Mouse (Mus musculus) MEL (cell line): ENCODE data around the gene Olfr49. TPM values are rescaled to one million over a fixed set of nuclear protein-coding genes. Genes with fewer than 3 reads are reported as not detected.

ENCODE experiments used
- DNase-seq: peaks from one replicate; pipeline ENCODE4 v3.0.0; 2011; ENCODE audit warnings: low read depth, low spot score
- H3K27ac ChIP-seq: 2 replicates; pipeline ENCODE4 v1.5.1; 2012; ENCODE audit warnings: low read depth, mild to moderate bottlenecking, control low read depth, low read length, moderate library complexity; ENCODE audit not compliant: control insufficient read depth
- H3K27me3 ChIP-seq, 2 experiments: fragments of 150-350 bp in 1 of 2; sonication (generic) in 1 of 2; 2 replicates each; pipeline ENCODE4 v1.6.1; 2012; ENCODE audit warnings: low read length in 2 of 2, mild to moderate bottlenecking in 2 of 2, improper control_type of control experiment in 1 of 2, moderate library complexity in 1 of 2; ENCODE audit not compliant: insufficient read depth in 2 of 2, control insufficient read depth in 1 of 2
- H3K36me3 ChIP-seq, 2 experiments: 2 replicates each; pipeline ENCODE4 v1.6.1; 2012 to 2014; ENCODE audit warnings: low read length in 2 of 2, improper control_type of control experiment in 1 of 2, inconsistent platforms in 1 of 2, mild to moderate bottlenecking in 1 of 2; ENCODE audit not compliant: insufficient read depth in 2 of 2, control insufficient read depth in 1 of 2
- H3K4me1 ChIP-seq, 2 experiments: fragments of 150-350 bp in 1 of 2; sonication (generic) in 1 of 2; 2 replicates each; pipeline ENCODE4 v1.6.1; 2012; ENCODE audit warnings: low read length in 2 of 2, improper control_type of control experiment in 1 of 2, mild to moderate bottlenecking in 1 of 2; ENCODE audit not compliant: insufficient read depth in 2 of 2, control insufficient read depth in 1 of 2
- H3K4me3 ChIP-seq, 2 experiments: fragments of 150-350 bp in 1 of 2; sonication (generic) in 1 of 2; 2 replicates each; pipeline ENCODE4 v1.5.1; 2012; ENCODE audit warnings: low read depth in 2 of 2, low read length in 2 of 2, mild to moderate bottlenecking in 2 of 2, moderate library complexity in 2 of 2, control low read depth in 1 of 2, improper control_type of control experiment in 1 of 2; ENCODE audit not compliant: control insufficient read depth in 1 of 2, insufficient read depth in 1 of 2
- H3K79me2 ChIP-seq: 2 replicates; pipeline ENCODE4 v1.6.1; 2012; ENCODE audit warnings: mild to moderate bottlenecking, low read length, moderate library complexity; ENCODE audit not compliant: control insufficient read depth, poor library complexity, insufficient read depth
- H3K9ac ChIP-seq: 2 replicates; pipeline ENCODE4 v1.6.1; 2012; ENCODE audit warnings: low read depth, mild to moderate bottlenecking, control low read depth, low read length, moderate library complexity; ENCODE audit not compliant: control insufficient read depth, poor library complexity, severe bottlenecking
- H3K9me3 ChIP-seq: fragments of 150-350 bp; sonication (generic); replicated peaks from 2 replicates; pipeline ENCODE4 v1.6.1; 2012; ENCODE audit warnings: mild to moderate bottlenecking, low read length, improper control_type of control experiment, moderate library complexity; ENCODE audit not compliant: insufficient read depth
- CHD1 ChIP-seq: IDR thresholded peaks from 2 replicates; pipeline ENCODE4 v1.6.1; 2012; ENCODE audit warnings: low read depth, mild to moderate bottlenecking, inconsistent platforms, low read length, improper control_type of control experiment
- CTCF ChIP-seq, 3 experiments: IDR thresholded peaks in 2 of 3; conservative IDR thresholded peaks in 1 of 3; 2 replicates each; pipeline ENCODE4 v1.5.1; 2011 to 2012; ENCODE audit warnings: low read length in 3 of 3, low read depth in 2 of 3, mild to moderate bottlenecking in 2 of 3, improper control_type of control experiment in 1 of 3, inconsistent platforms in 1 of 3, mixed read lengths in 1 of 3, moderate library complexity in 1 of 3; ENCODE audit not compliant: control insufficient read depth in 1 of 3, insufficient read depth in 1 of 3, poor library complexity in 1 of 3, severe bottlenecking in 1 of 3
- E2F4 ChIP-seq: IDR thresholded peaks from 2 replicates; pipeline ENCODE4 v1.6.1; 2011; ENCODE audit warnings: low read depth, low read length, improper control_type of control experiment, borderline replicate concordance
- ELF1 ChIP-seq: IDR thresholded peaks from 2 replicates; pipeline ENCODE4 v1.6.1; 2014; ENCODE audit warnings: low read depth, mild to moderate bottlenecking, inconsistent platforms, low read length, improper control_type of control experiment, moderate library complexity
- ETS1 ChIP-seq: IDR thresholded peaks from 2 replicates; pipeline ENCODE4 v1.6.1; 2012; ENCODE audit warnings: low read depth, mild to moderate bottlenecking, inconsistent platforms, low read length, improper control_type of control experiment, moderate library complexity
- GABPA ChIP-seq: IDR thresholded peaks from 2 replicates; pipeline ENCODE4 v1.6.1; 2012; ENCODE audit warnings: low read depth, mild to moderate bottlenecking, inconsistent platforms, low read length, improper control_type of control experiment, moderate library complexity
- GATA1 ChIP-seq: IDR thresholded peaks from 2 replicates; pipeline ENCODE4 v1.6.1; 2011; ENCODE audit warnings: low read depth, low read length, improper control_type of control experiment
- HCFC1 ChIP-seq: IDR thresholded peaks from 2 replicates; pipeline ENCODE4 v1.6.1; 2012; ENCODE audit warnings: low read depth, mild to moderate bottlenecking, inconsistent platforms, low read length, improper control_type of control experiment, moderate library complexity
- JUND ChIP-seq: IDR thresholded peaks from 2 replicates; pipeline ENCODE4 v1.6.1; 2011; ENCODE audit warnings: low read depth, mild to moderate bottlenecking, improper control_type of control experiment, low read length
- MAFK ChIP-seq: IDR thresholded peaks from 2 replicates; pipeline ENCODE4 v1.6.1; 2011; ENCODE audit warnings: low read depth, mild to moderate bottlenecking, low read length, improper control_type of control experiment, borderline replicate concordance
- MEF2A ChIP-seq: IDR thresholded peaks from 2 replicates; pipeline ENCODE4 v1.6.1; 2014; ENCODE audit warnings: low read depth, mild to moderate bottlenecking, inconsistent platforms, low read length, improper control_type of control experiment; ENCODE audit not compliant: poor library complexity, insufficient replicate concordance, severe bottlenecking; ENCODE audit errors: extremely low read depth
- MXI1 ChIP-seq: IDR thresholded peaks from 2 replicates; pipeline ENCODE4 v1.6.1; 2011; ENCODE audit warnings: mild to moderate bottlenecking, low read depth, low read length, improper control_type of control experiment
- MYB ChIP-seq: IDR thresholded peaks from 2 replicates; pipeline ENCODE4 v1.6.1; 2011; ENCODE audit warnings: mild to moderate bottlenecking, low read depth, low read length, improper control_type of control experiment
- MYC ChIP-seq: IDR thresholded peaks from 2 replicates; pipeline ENCODE4 v1.6.1; 2011; ENCODE audit warnings: low read depth, mild to moderate bottlenecking, low read length, improper control_type of control experiment, moderate library complexity
- NRF1 ChIP-seq: IDR thresholded peaks from 2 replicates; pipeline ENCODE4 v1.6.1; 2014; ENCODE audit warnings: low read depth, mild to moderate bottlenecking, inconsistent platforms, low read length, improper control_type of control experiment, moderate library complexity; ENCODE audit not compliant: poor library complexity, insufficient read depth, severe bottlenecking
- POLR2AphosphoS2 ChIP-seq: IDR thresholded peaks from 2 replicates; pipeline ENCODE4 v1.6.1; 2011; ENCODE audit warnings: low read length, improper control_type of control experiment
- POLR2AphosphoS5 ChIP-seq: IDR thresholded peaks from 2 replicates; pipeline ENCODE4 v1.6.1; 2012; ENCODE audit warnings: low read depth, borderline replicate concordance, mild to moderate bottlenecking, inconsistent platforms, low read length, moderate library complexity, mixed read lengths
- RAD21 ChIP-seq: IDR thresholded peaks from 2 replicates; pipeline ENCODE4 v1.6.1; 2011; ENCODE audit warnings: mild to moderate bottlenecking, low read depth, low read length, improper control_type of control experiment
- RCOR1 ChIP-seq: IDR thresholded peaks from 2 replicates; pipeline ENCODE4 v1.6.1; 2012; ENCODE audit warnings: low read depth, mild to moderate bottlenecking, inconsistent platforms, low read length, improper control_type of control experiment
- SMC3 ChIP-seq: IDR thresholded peaks from 2 replicates; pipeline ENCODE4 v1.6.1; 2011; ENCODE audit warnings: low read depth, low read length, improper control_type of control experiment
- TAL1 ChIP-seq: IDR thresholded peaks from 2 replicates; pipeline ENCODE4 v1.6.1; 2012; ENCODE audit warnings: mild to moderate bottlenecking, inconsistent platforms, low read length, moderate library complexity, mixed read lengths
- ZC3H11A ChIP-seq: IDR thresholded peaks from 2 replicates; pipeline ENCODE4 v1.6.1; 2012; ENCODE audit warnings: low read depth, mild to moderate bottlenecking, inconsistent platforms, low read length, improper control_type of control experiment
- ZKSCAN1 ChIP-seq: IDR thresholded peaks from 2 replicates; pipeline ENCODE4 v1.6.1; 2012; ENCODE audit warnings: low read depth, mild to moderate bottlenecking, inconsistent platforms, low read length, improper control_type of control experiment, moderate library complexity
- ZMIZ1 ChIP-seq: IDR thresholded peaks from 2 replicates; pipeline ENCODE4 v1.6.1; 2012; ENCODE audit warnings: low read depth, mild to moderate bottlenecking, inconsistent platforms, low read length, improper control_type of control experiment, moderate library complexity
- ZNF384 ChIP-seq: IDR thresholded peaks from 2 replicates; pipeline ENCODE4 v1.6.1; 2012; ENCODE audit warnings: low read depth, mild to moderate bottlenecking, inconsistent platforms, low read length, improper control_type of control experiment
- polyA plus RNA-seq, 2 experiments: library from polyadenylated mRNA; stranded (reverse) in 1 of 2; unstranded in 1 of 2; fragments of >175 nt in 1 of 2; fragments of >200 nt in 1 of 2; gene quantifications; 2 replicates each; pipeline versions ENCODE4 v1.2.1 to v1.2.4; 2012; ENCODE audit warnings: low replicate concordance in 2 of 2, low read depth in 1 of 2; ENCODE audit not compliant: insufficient read length in 2 of 2, insufficient read depth in 1 of 2, missing spikeins in 1 of 2
- total RNA-seq: library from RNA; depleted of rRNA; stranded (reverse); fragments of 300-350 nt; gene quantifications from 2 replicates; pipeline ENCODE4 v1.2.3, GENCODE M21; 2012

Olfr49 gene
- total and polyA plus RNA-seq, 3 experiments, result not detected

GRCm38 (mm10) chr14:54271976-54272606, 12.6 kb downstream of the Olfr49 start:
- Histone ChIP-seq H3K79me2 (no peaks in the 10 kb centered on the region), H3K4me3 (no peak overlapping the region), H3K9me3 (no peaks in the 10 kb centered on the region), H3K27ac (no peak overlapping the region), H3K9ac (no peak overlapping the region), H3K4me1 (no peaks in the 10 kb centered on the region), H3K36me3 (no peaks in the 10 kb centered on the region), H3K27me3 (peaks cover 2 to 4% of the 10 kb centered on the region in 2 experiments; a peak in 3 of 4 replicates)
- TF ChIP-seq ZKSCAN1 (no peak), ZNF384 (no peak), NRF1 (no peak), ZC3H11A (no peak), JUND (no peak), GABPA (no peak), GATA1 (no peak), CTCF (IDR thresholded peaks at IDR 0.05 in 2 of 3, conservative IDR thresholded peaks at IDR 0.05 in 1 of 3; ENCODE audit: control insufficient read depth in 1 of 3, insufficient read depth in 1 of 3, low read depth in 2 of 3, low read length in 3 of 3, poor library complexity in 1 of 3, severe bottlenecking in 1 of 3) (no peak), POLR2AphosphoS5 (no peak), TAL1 (no peak), MAFK (no peak), RAD21 (no peak), MXI1 (no peak), MYC (no peak), RCOR1 (no peak), POLR2AphosphoS2 (no peak), MYB (no peak)
- no peak for DNase-seq

- TF ChIP-seq TAL1 (no peak), MEF2A (no peak), E2F4 (no peak), ZKSCAN1 (no peak), ZMIZ1 (no peak), ETS1 (no peak), SMC3 (no peak), HCFC1 (no peak), JUND (no peak), ELF1 (no peak), CHD1 (no peak)
- TF ChIP-seq, all 39 proteins: peak for 0
- H3K9ac ChIP-seq, result no peak overlapping the region
- no peak overlapping the region for H3K27ac ChIP-seq
- H3K79me2 ChIP-seq, result no peaks in the 10 kb centered on the region
- no peaks in the 10 kb centered on the region for H3K4me1 ChIP-seq
- no peaks in the 10 kb centered on the region for H3K9me3 ChIP-seq
- no peaks in the 10 kb centered on the region for H3K36me3 ChIP-seq
- H3K4me3 ChIP-seq, result no peak overlapping the region
- DNase-seq, result no peak
- H3K27me3 ChIP-seq, result peaks cover 1 to 2% of the 10 kb centered on the region in 2 experiments; a peak in 1 of 4 replicates
These were observed 14.3 kb downstream of the Olfr49 start for GRCm38 (mm10) chr14:54270413-54270812.
